Mouse (Mus musculus): ENCODE data around the gene Unc119b.
"Not testable (repeated sequence)": the region's sequence is repeated elsewhere in the genome, so short reads cannot be mapped to it uniquely, and the experiment has no call there.

Unc119b gene

DNA sequence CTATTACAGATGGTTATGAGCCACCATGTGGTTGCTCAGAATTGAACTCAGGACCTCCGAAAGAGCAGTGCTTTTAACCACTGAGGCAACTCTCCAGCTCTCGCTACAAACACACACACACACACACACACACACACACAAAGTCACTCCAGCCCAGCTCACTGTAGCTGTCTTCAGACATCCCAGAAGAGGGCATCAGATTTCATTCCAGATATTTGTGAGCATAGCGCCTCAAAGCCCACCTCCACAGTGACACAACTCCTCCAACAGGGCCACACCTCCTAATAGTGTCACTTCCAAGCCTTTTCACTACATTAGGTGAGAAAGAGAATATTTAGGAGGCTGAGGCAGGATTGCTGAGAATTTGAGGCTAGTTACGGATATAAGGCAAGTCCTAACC is 4.3 kb upstream of the Unc119b start:
- DNase-seq (ENCODE audit: low read depth, low spot score): no peak

DNA sequence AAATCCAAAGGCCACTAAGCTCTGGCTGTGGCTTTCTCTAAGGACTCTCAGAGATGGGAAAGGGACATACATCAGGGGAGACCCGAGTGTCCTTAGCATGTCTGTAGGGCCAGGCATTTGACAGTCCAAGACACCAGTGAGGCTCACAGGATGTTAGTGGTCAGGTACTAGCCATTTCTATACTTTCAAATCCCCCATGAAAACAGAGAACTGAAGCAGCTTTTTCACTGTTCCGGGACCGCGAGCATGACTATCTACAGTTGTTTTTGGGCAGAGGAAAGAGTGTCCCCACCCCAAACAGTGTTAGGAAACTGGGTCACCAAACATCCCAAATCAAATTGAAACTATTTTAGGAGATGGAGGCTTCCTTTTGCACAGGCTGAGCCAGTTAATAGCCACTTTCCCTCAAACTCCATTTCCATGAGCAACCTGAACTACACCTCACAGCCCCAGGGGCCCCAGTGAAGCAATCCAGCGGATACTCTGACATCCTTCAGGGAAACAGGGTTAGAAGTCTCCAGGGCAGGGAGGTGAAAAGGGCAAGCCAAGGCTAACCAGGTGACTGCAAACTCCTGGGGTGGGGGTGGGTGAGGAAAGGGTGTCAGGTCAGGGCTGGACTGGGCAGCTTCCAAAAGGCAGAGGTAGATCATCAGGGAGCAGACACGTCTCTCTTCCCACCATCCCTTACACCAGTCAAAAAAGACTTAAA is 1.3 kb downstream of the Unc119b start:
- DNase-seq (ENCODE audit: low read depth, low spot score): no peak

DNA sequence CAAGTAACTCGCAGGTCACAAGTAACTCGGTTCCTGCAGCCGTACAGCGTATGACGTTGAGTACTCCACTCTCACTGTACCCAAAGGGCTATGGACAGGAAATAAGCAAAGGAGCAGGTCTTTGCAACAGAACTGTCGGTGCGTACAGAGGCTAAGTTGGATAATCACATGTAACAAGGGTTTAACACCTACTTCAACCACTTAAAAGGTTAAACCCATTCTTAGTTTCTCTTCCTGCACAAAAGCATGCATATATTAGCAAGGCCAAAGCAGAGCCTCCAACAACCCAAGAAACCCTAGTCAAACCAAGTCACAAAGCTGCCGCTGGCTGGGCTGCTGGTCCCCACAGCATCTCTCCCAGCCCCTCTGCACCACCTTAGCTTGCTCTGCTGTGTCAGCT is 2.3 kb downstream of the Unc119b start:
- no peak for DNase-seq (ENCODE audit: low read depth, low spot score)

DNA sequence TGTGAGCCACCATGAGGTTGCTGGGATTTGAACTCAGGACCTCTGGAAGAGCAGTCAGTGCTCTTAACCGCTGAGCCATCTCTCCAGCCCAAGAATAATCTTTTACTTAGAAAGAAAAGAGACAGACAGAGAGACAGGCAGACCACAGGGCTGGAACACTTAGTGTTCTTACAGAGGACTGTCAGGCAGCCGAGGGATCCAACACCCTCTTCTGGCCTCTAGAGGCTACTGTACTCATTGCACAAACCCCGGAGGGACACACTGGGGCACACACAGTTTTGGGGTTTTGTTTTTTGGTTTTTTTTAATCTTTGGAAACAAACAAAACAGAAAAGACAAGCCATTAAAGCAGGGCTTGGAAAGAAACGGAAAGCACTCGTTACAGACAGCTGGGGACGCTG is 5.4 kb downstream of the Unc119b start:
- DNase-seq (ENCODE audit: low read depth, low spot score): no peak

DNA sequence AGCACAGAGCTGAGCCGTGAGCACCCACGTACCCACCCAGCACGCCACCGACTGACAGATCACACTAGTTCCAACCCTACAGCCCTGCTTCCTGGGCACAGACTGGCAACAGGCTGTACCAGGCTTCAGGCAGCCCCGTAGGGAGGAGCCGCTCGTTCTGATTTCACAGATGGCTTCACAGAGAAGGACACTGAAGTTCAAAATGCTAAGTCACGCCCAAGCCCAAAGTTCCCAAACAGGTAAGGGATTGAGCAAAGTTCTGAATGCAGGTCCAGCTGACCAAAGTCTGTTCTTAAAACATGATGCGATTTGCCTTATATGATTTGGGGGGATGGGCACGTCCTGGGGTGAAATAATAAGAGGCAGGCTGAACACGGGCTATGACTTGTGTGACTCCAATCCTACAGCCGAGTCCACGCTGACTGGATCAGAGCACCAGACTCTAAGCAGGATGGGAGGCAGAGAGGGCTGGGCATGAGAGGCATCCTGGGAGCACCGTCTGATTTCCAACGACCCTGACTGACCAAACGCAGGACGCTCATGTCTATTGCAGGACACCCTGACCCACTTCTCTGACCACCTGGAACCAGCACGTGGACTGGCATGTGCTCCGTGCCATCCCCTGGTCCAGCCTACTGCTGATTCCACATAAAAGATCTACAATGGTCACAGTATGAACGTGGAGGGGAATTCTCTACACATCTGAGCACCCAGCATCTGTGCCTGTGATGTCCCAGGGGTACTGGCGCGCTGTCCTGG is 7.2 kb downstream of the Unc119b start:
- no peak for DNase-seq (ENCODE audit: low read depth, low spot score)

DNA sequence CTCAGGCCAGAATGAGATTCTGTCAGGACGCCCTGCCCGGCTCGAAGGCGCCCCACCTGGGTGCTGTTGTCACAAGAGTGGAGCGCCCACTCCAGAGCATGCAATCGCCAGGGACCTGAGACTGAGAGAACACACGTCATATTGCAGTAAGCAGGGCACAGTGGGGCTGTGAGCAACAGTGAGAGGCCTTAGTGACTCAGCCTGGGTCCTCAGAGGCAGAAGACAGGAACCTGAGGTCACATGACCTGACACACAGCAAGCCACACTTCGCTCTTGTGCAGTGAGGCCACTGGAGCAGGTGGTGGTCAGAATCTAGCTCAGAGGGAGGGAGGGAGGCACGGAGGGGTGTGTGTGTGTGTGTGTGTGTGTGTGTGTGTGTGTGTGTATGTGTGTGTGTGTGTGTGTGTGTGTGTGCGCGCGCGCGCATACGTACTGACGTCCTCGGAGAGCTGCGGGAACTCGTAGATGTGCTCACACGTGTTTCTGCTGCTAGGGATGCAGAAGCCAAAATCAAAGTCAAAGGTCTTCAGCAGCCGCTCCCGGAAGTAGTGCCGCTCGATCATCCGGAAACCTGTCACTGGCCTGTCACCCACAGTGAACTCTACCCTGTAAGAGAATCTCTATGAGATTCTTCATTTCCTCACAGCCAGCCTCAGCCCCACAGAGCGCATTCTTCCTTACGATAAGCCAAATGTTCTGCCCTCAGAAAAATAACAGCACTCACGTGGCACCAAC is 8.0 kb downstream of the Unc119b start:
- DNase-seq (ENCODE audit: low read depth, low spot score): no peak

DNA sequence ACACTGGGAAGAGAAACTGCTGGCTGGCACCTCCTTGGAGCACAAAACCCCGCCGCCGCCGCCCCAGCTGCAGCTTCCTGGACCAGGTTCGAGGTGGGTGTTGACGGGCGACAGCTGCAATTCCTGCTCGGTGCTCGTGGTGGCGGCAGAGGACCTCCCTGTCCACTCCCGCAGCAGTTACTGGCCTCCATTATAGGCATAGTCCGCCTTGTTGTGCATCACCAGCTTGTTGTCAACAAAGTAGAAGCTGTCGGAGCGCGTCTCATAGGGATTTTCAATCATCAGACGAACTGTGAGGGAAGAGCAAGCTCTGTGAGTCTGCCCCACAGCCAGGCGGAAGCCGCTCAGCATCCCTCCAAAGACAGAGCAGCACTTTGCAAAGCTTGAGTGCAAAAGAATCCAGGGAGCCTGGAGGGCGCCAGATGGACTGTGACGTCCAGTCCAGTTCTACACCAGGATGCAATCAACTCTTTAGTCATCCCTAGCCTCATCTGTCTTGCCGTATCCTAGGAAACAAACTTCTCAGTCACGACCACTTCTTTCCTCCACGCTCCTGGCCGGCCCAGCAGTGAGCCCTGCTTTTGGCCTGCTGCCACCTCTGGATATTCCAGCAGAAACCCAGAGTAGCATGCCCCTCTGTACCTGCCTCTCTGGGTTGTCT is 9.4 kb downstream of the Unc119b start:
- peak; percentile 66 for DNase-seq (ENCODE audit: low read depth, low spot score)

DNA sequence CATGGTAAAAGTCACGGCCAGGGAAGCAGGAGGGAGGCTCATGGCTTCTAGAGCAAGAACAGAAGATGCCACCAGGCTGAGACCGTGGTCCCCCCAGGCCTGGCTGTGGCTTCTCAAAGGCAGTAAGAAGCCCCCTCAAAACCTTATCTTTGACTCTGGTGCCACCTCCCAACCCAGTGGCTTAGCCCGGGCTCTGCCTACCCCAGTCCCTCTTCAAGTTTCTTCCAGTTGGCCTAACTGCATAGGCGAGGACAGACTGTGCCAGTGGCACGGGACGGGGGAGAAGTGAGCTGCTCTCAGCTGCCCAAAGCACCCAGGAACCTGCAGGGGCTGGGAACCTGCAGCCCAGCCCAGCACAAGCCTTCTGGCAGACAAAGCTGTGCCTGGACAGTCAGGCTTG is 10.1 kb downstream of the Unc119b start:
- no peak for DNase-seq (ENCODE audit: low read depth, low spot score)

DNA sequence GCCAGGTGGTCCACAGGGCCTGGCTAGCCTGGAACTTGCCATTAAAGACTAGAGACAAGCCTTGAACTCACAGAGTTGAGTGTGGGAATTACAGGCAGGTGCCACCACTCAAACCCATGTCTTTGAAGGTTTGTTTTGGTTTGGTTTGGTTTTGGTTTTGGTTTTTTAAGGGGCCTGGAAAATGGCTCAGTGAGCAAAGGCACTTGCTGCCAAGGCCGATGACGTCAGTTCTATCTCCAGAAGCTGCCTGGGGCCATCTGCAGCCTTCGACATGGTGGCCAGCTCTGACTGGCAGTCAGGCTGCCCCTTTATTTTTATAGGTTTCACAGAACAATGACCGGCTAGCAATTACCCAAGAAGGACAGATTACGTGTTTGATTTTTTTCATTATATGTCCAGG is 13.8 kb downstream of the Unc119b start:
- DNase-seq (ENCODE audit: low read depth, low spot score): no peak

DNA sequence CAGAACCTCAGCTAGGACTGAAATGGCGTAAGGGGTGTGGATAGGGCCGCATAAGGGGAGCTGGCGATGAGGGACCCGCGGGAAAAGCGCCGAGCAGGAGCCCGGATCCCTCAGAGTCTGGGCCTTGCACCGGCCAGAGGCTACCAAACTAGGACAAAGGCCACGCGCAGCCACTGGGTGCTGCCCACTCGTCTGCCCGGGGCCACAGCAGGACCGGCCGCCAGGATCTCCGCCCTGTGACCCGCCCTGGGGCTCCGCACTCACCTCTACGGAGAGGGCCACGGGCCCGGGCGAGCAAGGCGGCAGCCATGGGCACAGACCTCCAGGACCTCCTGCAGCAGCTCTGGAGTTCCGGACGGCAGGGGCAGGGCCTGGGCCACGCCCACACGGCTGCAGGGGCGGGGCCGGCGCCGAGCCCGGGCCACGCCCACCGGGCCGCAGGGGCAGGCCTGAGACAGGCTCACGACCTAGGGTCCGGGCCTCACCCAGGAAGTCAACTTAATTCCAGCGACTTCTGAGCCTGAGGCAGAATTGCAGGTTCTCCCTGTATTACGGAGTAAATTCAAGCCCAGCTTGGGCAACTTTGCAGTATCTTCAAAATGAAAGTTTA is 15.7 kb downstream of the Unc119b start, which contains the start of gene Acads:
Gene Acads, minus strand, starts transcription at position 386 of the 610 bp plus-strand sequence.
- peak; percentile 78 for DNase-seq (ENCODE audit: low read depth, low spot score)

DNA sequence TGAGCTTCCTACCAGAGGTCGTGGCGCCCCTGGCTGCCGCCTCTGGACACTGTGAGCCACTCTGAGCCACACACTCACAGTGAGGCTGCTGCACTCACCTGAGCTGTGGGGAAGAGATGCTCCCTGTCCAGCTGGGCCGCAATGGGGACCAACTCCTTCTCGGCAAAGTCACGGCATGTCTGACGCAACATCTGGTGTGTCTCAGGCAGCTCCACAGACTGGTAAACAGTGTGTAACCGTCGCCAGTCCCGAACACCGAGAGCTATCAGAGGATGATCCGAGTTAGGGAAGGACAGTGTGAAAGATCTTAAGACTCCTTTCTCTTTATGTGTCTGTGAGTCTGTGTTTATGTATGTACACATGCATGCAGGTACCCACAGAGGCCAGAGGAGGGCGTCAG is 17.3 kb downstream of the Unc119b start:
- no peak for DNase-seq (ENCODE audit: low read depth, low spot score)

DNA sequence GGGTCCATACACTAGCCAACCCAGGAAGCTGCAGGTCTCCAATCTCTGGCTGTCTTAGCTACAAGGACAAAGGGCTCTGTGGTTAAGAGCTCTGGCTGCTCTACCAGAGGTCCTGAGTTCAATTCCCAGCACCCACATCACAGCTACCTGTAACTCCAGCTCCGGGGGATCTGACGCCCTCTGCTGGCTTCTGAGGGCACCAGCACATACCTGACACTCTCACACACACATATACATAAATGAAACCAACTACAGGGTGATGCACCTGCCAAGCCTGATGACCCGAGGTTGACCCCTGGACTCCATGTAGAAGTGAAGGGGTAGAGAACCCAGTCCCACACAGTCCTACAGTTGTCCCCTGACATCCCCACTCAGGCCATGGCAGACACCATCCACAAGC is 18.3 kb downstream of the Unc119b start:
- DNase-seq (ENCODE audit: low read depth, low spot score): no peak

DNA sequence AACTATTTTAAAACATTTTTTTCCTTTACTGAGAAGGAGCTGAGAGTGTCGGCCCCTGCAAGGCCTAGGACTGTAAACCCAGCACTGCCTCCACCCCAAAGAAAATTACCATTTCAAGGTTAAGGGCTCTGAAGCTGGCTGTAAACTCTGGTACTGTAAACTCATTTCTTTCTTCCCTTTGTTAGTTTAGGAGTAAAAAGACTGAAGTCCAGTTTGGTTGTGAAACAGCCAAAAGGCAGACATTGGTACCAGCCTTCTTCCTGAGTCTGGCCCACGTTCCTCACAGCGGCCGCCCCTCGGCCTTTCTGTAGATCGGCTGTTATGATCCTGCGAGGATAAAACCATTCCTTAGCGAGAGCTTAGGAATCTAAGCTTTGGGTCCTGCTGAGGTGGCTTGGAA is 20.3 kb downstream of the Unc119b start:
- no peak for DNase-seq (ENCODE audit: low read depth, low spot score)

DNA sequence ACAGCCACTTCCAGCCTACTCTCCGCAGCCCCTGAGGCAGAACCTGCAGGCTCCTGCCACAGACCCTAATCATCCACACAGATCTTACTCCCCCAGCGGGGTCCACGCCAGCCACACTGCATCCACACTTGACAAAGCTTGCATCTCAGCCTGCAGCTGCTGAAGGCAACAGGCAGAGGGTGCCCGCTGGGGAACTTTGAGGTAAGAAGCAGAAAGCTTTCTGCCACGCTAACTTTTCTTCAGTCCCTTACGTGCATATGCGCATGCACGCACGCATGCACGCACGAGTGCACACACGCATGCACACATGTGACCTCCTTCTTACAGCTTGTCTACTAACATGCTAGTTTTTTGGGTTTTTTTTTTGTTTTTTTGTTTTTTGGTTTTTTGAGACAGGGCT is 21.5 kb downstream of the Unc119b start:
- no peak for DNase-seq (ENCODE audit: low read depth, low spot score)

DNA sequence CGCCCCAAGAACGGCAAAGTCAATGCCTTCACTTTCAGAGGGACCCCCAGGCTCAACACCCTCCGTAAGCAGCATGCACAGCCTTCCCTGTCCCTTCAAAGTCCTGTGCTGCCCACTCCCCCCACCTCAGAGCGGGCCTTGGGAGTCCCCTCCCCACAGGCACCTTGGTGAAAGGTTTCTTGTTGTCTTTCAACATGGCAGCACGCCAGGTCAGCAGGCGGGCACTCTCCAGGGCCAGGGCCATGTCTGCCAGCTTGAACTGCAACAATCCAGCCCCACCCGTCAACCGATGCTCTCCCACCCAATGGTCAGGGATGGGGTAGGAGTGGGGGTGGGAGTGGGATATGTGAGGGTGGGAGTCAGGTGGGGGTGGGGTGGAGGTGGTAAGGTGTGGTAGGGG is 23.6 kb downstream of the Unc119b start:
- DNase-seq (ENCODE audit: low read depth, low spot score): no peak

DNA sequence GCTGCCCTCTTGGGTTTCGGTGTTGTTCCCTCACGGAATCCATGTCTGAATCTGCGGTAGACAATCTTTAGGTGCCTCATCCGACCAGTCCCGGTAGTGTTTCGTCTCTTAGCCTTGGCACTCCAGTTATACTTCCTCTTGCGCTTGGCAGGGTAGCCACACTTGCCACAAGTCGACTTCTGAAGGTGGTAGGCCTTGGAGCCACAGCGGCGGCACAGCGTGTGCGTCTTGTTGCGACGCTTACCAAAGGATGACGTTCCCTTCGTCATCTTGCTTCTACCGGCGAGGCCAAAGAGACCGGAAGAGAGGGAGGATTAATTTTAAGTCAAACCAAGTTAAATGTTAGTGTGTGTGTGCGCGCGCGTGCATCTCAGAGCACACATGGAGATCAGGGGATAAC is 31.5 kb downstream of the Unc119b start:
- DNase-seq (ENCODE audit: low read depth, low spot score): not testable (repeated sequence)

DNA sequence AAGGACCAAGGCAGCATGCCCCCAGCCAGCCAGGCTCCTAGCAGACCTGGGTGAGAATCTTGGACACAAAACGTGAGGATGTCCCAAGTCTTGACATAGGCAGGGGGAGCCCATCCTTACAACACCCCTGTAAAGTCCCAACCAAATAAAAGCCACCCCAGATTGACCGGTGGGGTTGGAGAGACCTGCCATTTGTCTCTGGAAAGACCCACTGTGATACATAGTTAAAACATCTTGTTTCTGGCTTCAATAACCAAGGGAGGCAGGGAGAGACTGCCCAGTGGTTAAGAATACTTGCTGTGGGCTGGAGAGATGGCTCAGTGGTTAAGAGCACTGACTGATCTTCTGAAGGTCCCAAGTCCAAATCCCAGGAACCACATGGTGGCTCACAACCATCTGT is 32.5 kb downstream of the Unc119b start:
- no peak for DNase-seq (ENCODE audit: low read depth, low spot score)

DNA sequence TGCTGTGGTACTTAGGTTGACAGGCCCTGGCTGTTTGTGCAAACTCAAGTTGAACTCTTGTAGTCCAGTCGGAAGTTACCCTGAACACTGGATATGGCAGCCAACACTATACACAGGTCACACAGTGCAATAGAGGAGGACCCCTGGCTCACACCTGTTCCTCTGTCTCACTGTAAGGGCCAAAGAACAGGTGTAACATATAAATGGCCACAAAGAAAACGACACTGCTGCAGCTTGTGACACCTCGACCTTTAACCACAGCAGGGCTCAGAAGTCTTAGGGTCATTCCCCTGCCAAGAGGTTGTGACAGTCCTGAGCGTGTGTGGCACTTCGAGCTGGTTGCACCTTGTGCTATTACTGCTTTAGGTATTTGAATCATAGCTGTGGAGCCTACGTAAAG is 34.3 kb downstream of the Unc119b start:
- DNase-seq (ENCODE audit: low read depth, low spot score): no peak

DNA sequence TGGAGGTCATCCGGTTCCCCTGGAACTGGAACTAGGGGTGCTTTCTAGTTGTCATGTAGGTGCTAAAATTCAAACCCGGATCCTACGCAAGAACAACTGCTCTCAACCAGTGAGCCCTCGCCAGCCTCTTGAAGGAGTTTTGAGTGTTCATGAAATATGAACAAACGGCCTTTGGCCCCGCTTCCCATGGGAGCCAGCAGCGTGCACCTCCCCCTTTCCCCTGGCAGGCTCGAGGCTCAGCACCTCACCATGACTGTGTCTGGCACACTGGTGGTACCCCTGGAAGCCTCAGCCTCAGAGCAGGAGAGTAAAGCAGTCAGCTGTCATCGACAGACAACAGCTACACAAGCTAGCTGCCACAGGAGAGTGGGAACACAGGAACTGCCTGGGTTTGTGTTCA is 34.8 kb downstream of the Unc119b start:
- DNase-seq (ENCODE audit: low read depth, low spot score): no peak

DNA sequence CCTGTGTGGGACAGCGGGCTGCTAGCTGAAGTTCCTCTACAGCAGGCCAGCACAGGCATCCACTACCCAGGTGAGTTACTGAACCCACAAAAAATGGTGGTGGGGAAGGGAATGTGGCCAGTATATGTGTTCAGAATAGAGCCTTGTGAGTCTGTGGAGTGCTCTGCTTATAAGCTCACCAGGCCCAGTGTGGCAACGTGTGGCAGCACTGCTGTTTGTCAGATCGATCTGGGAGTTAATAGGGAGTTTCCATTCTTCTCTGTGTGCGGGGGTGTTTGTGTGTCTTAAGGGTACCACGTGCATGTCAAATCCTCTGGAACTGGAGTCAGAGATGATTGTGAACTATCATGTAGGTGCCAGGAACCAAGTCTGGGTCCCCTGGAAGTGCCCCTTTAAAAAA is 35.2 kb downstream of the Unc119b start:
- no peak for DNase-seq (ENCODE audit: low read depth, low spot score)

DNA sequence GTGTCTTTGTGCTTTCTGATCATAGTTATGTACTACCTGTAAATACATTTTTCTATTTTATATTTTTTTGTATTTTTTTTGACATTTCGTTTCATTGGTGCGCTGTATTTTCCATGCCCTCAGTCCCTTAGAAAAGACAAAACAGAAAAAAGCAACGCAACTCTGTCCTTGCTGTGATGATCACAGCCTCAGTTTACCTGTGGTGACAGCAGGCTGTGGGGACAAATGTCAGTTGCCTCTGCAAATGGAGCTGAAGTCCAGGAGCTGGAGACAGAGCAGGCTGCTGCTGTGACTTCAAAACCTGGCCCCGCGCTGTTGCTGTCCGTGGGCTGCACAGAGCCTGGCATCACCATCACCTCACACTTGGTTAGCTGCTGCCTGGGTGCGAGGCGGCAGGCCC is 36.6 kb downstream of the Unc119b start, which contains the start of gene Gm10401:
Gene Gm10401, minus strand, starts transcription at position 101 of the 400 bp plus-strand sequence.
- DNase-seq (ENCODE audit: low read depth, low spot score): no peak

DNA sequence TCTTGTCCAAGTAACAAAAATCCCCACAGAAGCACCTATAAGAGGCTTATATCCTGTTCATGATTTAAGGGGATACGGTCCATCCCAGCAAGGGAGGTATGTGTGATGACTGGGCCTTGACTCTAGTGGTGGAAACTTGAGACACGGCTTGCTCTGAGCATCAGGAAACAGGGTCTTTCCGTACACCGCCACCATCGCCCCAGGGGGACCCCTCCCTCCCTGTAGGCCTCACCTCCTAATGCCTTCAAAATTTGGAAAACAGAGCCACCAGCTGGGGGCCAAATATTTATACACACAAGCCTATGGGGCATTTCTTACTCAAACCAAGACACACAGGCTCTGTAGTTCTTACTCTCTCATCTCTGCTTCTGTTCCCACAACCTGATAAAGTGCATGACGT is 43.0 kb downstream of the Unc119b start:
- DNase-seq (ENCODE audit: low read depth, low spot score): no peak
